Mouse (Mus musculus): ENCODE data around the gene Mars. TPM values are rescaled to one million over a fixed set of nuclear protein-coding genes. Genes with fewer than 3 reads are reported as not detected.

The Mars gene
- polyA plus RNA-seq, 1 experiment from 2014 or later = 50.7 TPM

- no peak for ATAC-seq
- Histone ChIP-seq H3K27me3 (replicated peaks; ENCODE audit: control insufficient read depth, insufficient read depth, low read length) (no peaks in the 10 kb centered on the region), H3K4me3 (ENCODE audit: low read depth, low read length) (no peak overlapping the region), H3K36me3 (ENCODE audit: control insufficient read depth, insufficient read depth) (peaks cover 56% of the 10 kb centered on the region), H3K9ac (ENCODE audit: low read depth, low read length) (no peak overlapping the region), H3K9me3 (ENCODE audit: control insufficient read depth) (no peaks in the 10 kb centered on the region), H3K4me1 (replicated peaks; ENCODE audit: control insufficient read depth, insufficient read depth, low read length) (peaks cover 7% of the 10 kb centered on the region; the same call in 1 of the 2 replicates), H3K27ac (ENCODE audit: low read depth, low read length) (no peak overlapping the region), H3K4me2 (replicated peaks; ENCODE audit: low read depth) (no peak overlapping the region)
- no peak for TF ChIP-seq CTCF (IDR thresholded peaks at IDR 0.05; ENCODE audit: low read depth)
- WGBS = 59% methylated on average over 4 of the region's 4 CpGs
Observed at GRCm38 (mm10) chr10:127269884-127270283, 41.7 kb downstream of the Mars start.

GRCm38 (mm10) chr10:127269036-127269435, 42.5 kb downstream of the Mars start:
- Histone ChIP-seq H3K36me3 (ENCODE audit: control insufficient read depth, insufficient read depth) (peaks cover 49% of the 10 kb centered on the region), H3K4me3 (ENCODE audit: low read depth, low read length) (no peak overlapping the region), H3K27me3 (replicated peaks; ENCODE audit: control insufficient read depth, insufficient read depth, low read length) (peaks cover 3% of the 10 kb centered on the region; the same call in 1 of the 2 replicates), H3K4me2 (replicated peaks; ENCODE audit: low read depth) (no peak overlapping the region), H3K4me1 (replicated peaks; ENCODE audit: control insufficient read depth, insufficient read depth, low read length) (peaks cover 7% of the 10 kb centered on the region; the same call in 1 of the 2 replicates), H3K27ac (ENCODE audit: low read depth, low read length) (peak overlapping the region; percentile 22; the same call in 1 of the 2 replicates), H3K9ac (ENCODE audit: low read depth, low read length) (no peak overlapping the region), H3K9me3 (ENCODE audit: control insufficient read depth) (no peaks in the 10 kb centered on the region)
- ATAC-seq = no peak
- 79% methylated on average over 12 of the region's 12 CpGs for WGBS
- TF ChIP-seq CTCF (IDR thresholded peaks at IDR 0.05; ENCODE audit: low read depth) = no peak

GRCm38 (mm10) chr10:127268401-127268800, 43.2 kb downstream of the Mars start:
- no peak overlapping the region for H3K9ac ChIP-seq (ENCODE audit: low read depth, low read length)
- no peak overlapping the region for H3K4me2 ChIP-seq (replicated peaks; ENCODE audit: low read depth)
- H3K27me3 ChIP-seq (replicated peaks; ENCODE audit: control insufficient read depth, insufficient read depth, low read length) = peaks cover 9% of the 10 kb centered on the region; the same call in 1 of the 2 replicates
- no peak for TF ChIP-seq CTCF (IDR thresholded peaks at IDR 0.05; ENCODE audit: low read depth)
- peak; percentile 61 for ATAC-seq
- no peak overlapping the region for H3K4me3 ChIP-seq (ENCODE audit: low read depth, low read length)
- H3K27ac ChIP-seq (ENCODE audit: low read depth, low read length) = peak overlapping the region; percentile 22
- no peaks in the 10 kb centered on the region for H3K9me3 ChIP-seq (ENCODE audit: control insufficient read depth)
- WGBS = 37% methylated on average over 5 of the region's 5 CpGs
- H3K4me1 ChIP-seq (replicated peaks; ENCODE audit: control insufficient read depth, insufficient read depth, low read length) = peaks cover 7% of the 10 kb centered on the region; the same call in 1 of the 2 replicates
- peaks cover 42% of the 10 kb centered on the region for H3K36me3 ChIP-seq (ENCODE audit: control insufficient read depth, insufficient read depth)

GRCm38 (mm10) chr10:127267318-127267717, 44.3 kb downstream of the Mars start:
- Histone ChIP-seq H3K4me3 (ENCODE audit: low read depth, low read length) (peak overlapping the region; percentile 97), H3K9me3 (ENCODE audit: control insufficient read depth) (no peaks in the 10 kb centered on the region), H3K27me3 (replicated peaks; ENCODE audit: control insufficient read depth, insufficient read depth, low read length) (peaks cover 18% of the 10 kb centered on the region), H3K36me3 (ENCODE audit: control insufficient read depth, insufficient read depth) (peaks cover 32% of the 10 kb centered on the region), H3K27ac (ENCODE audit: low read depth, low read length) (0 out of 2 replicates have a peak overlapping the region, but pooled peaks have one; percentile 96), H3K4me2 (replicated peaks; ENCODE audit: low read depth) (peak overlapping the region; percentile 82), H3K9ac (ENCODE audit: low read depth, low read length) (peak overlapping the region; percentile 100; the same call in 1 of the 2 replicates), H3K4me1 (replicated peaks; ENCODE audit: control insufficient read depth, insufficient read depth, low read length) (peaks cover 7% of the 10 kb centered on the region; the same call in 1 of the 2 replicates)
- TF ChIP-seq CTCF (IDR thresholded peaks at IDR 0.05; ENCODE audit: low read depth) = no peak
- 50% methylated on average over 5 of the region's 5 CpGs for WGBS
- ATAC-seq = no peak

- Histone ChIP-seq H3K4me1 (replicated peaks; ENCODE audit: control insufficient read depth, insufficient read depth, low read length) (peaks cover 7% of the 10 kb centered on the region; the same call in 1 of the 2 replicates), H3K27ac (ENCODE audit: low read depth, low read length) (peak within 1 kb of the TSS; percentile 96), H3K4me3 (ENCODE audit: low read depth, low read length) (peak within 1 kb of the TSS; percentile 97), H3K36me3 (ENCODE audit: control insufficient read depth, insufficient read depth) (peaks cover 25% of the 10 kb centered on the region), H3K4me2 (replicated peaks; ENCODE audit: low read depth) (peak within 1 kb of the TSS; percentile 82), H3K9me3 (ENCODE audit: control insufficient read depth) (no peaks in the 10 kb centered on the region), H3K27me3 (replicated peaks; ENCODE audit: control insufficient read depth, insufficient read depth, low read length) (peaks cover 22% of the 10 kb centered on the region), H3K9ac (ENCODE audit: low read depth, low read length) (peak within 1 kb of the TSS; percentile 100)
- ATAC-seq = peak; percentile 96
- WGBS = under 1% methylated on average over 69 of the region's 70 CpGs
- TF ChIP-seq CTCF (IDR thresholded peaks at IDR 0.05; ENCODE audit: low read depth) = peak; percentile 28
Observed at GRCm38 (mm10) chr10:127266112-127267091, 45.2 kb downstream of the Mars start, which contains the start of gene Dctn2. Dctn2 (plus strand) TSS chr10:127266368.

GRCm38 (mm10) chr10:127265727-127266111, 45.9 kb downstream of the Mars start:
- Histone ChIP-seq H3K27ac (ENCODE audit: low read depth, low read length) (no peak overlapping the region), H3K9me3 (ENCODE audit: control insufficient read depth) (no peaks in the 10 kb centered on the region), H3K4me1 (replicated peaks; ENCODE audit: control insufficient read depth, insufficient read depth, low read length) (peaks cover 7% of the 10 kb centered on the region; the same call in 1 of the 2 replicates), H3K36me3 (ENCODE audit: control insufficient read depth, insufficient read depth) (peaks cover 19% of the 10 kb centered on the region), H3K27me3 (replicated peaks; ENCODE audit: control insufficient read depth, insufficient read depth, low read length) (peaks cover 22% of the 10 kb centered on the region), H3K9ac (ENCODE audit: low read depth, low read length) (no peak overlapping the region), H3K4me2 (replicated peaks; ENCODE audit: low read depth) (peak overlapping the region; percentile 18; the same call in 1 of the 2 replicates), H3K4me3 (ENCODE audit: low read depth, low read length) (peak overlapping the region; percentile 97; the same call in 1 of the 2 replicates)
- 29% methylated on average over 4 of the region's 4 CpGs for WGBS
- peak; percentile 48 for TF ChIP-seq CTCF (IDR thresholded peaks at IDR 0.05; ENCODE audit: low read depth)
- peak; percentile 28; the same call in 1 of the 2 replicates for ATAC-seq
